Mouse (Mus musculus) ES-E14 (cell line): ENCODE measurements around the gene Olfr209. TPM values are rescaled to one million over a fixed set of nuclear protein-coding genes. Genes with fewer than 3 reads are reported as not detected.

Source experiments
- DNase-seq: peaks from one replicate; pipeline ENCODE4 v3.0.0-alpha.2; 2013; ENCODE audit warnings: low read depth, low spot score
- H3K27ac ChIP-seq: 2 replicates; pipeline ENCODE4 v1.5.1; 2012; ENCODE audit warnings: low read depth, mild to moderate bottlenecking, low read length, moderate library complexity, mixed read lengths; ENCODE audit not compliant: poor library complexity, insufficient read depth, severe bottlenecking
- H3K36me3 ChIP-seq: 2 replicates; pipeline ENCODE4 v1.6.1; 2012; ENCODE audit warnings: mild to moderate bottlenecking, low read length, moderate library complexity, mixed read lengths; ENCODE audit not compliant: control insufficient read depth, poor library complexity, insufficient read depth, severe bottlenecking
- H3K4me1 ChIP-seq, 2 experiments: fragments of 150-350 bp in 1 of 2; sonication (generic) in 1 of 2; 2 replicates each; pipeline ENCODE4 v1.6.1; 2012; ENCODE audit warnings: low read length in 2 of 2, mild to moderate bottlenecking in 1 of 2, mixed read lengths in 1 of 2; ENCODE audit not compliant: control insufficient read depth in 2 of 2, insufficient read depth in 2 of 2, poor library complexity in 1 of 2
- H3K4me3 ChIP-seq, 2 experiments: fragments of 150-350 bp in 1 of 2; sonication (generic) in 1 of 2; 2 replicates each; pipeline ENCODE4 v1.5.1; 2012; ENCODE audit warnings: low read length in 2 of 2, low read depth in 1 of 2, mild to moderate bottlenecking in 1 of 2, mixed read lengths in 1 of 2; ENCODE audit not compliant: insufficient read depth in 1 of 2, poor library complexity in 1 of 2, severe bottlenecking in 1 of 2
- H3K9ac ChIP-seq: 2 replicates; pipeline ENCODE4 v1.6.1; 2012; ENCODE audit warnings: low read depth, mild to moderate bottlenecking, low read length, mixed read lengths; ENCODE audit not compliant: poor library complexity, insufficient read depth, severe bottlenecking
- H3K9me3 ChIP-seq: fragments of 150-350 bp; sonication (generic); 2 replicates; pipeline ENCODE4 v1.6.1; 2012; ENCODE audit warnings: low read depth, mild to moderate bottlenecking, low read length; ENCODE audit not compliant: control insufficient read depth, insufficient read depth
- CHD2 ChIP-seq: IDR thresholded peaks from 2 replicates; pipeline ENCODE4 v1.6.1; 2014; ENCODE audit warnings: mild to moderate bottlenecking, low read depth, low read length, inconsistent platforms
- HCFC1 ChIP-seq: IDR thresholded peaks from 2 replicates; pipeline ENCODE4 v1.6.1; 2012; ENCODE audit warnings: low read length, inconsistent platforms, borderline replicate concordance; ENCODE audit not compliant: insufficient read depth
- MAFK ChIP-seq: IDR thresholded peaks from 2 replicates; pipeline ENCODE4 v1.6.1; 2014; ENCODE audit warnings: mild to moderate bottlenecking, low read depth, low read length, inconsistent platforms; ENCODE audit not compliant: insufficient read depth
- ZC3H11A ChIP-seq: IDR thresholded peaks from 2 replicates; pipeline ENCODE4 v1.6.1; 2012; ENCODE audit warnings: low read depth, mild to moderate bottlenecking, inconsistent platforms, low read length, borderline replicate concordance
- ZNF384 ChIP-seq: IDR thresholded peaks from 2 replicates; pipeline ENCODE4 v1.6.1; 2012; ENCODE audit warnings: low read depth, low read length, inconsistent platforms
- in situ Hi-C, 2 experiments: fragments of 600-800 bp; cut with MboI; formaldehyde crosslinking; loops; one replicate each; pipeline ENCODE4 v1.15.1; 2025; ENCODE audit warnings: low sequenced_read_pairs in 2 of 2, inconsistent platforms in 1 of 2; ENCODE audit not compliant: unreplicated experiment in 2 of 2
- total RNA-seq: library from RNA; depleted of rRNA; stranded (reverse); fragments of 300-350 nt; gene quantifications from 2 replicates; pipeline ENCODE4 v1.2.3, GENCODE M21; 2012

Gene Olfr209
- total RNA-seq, 1 experiment, result not detected

- no peak for DNase-seq
- Histone ChIP-seq H3K36me3 (no peaks in the 10 kb centered on the region), H3K4me1 (no peaks in the 10 kb centered on the region), H3K4me3 (no peak overlapping the region), H3K9ac (no peak overlapping the region), H3K27ac (no peak overlapping the region), H3K9me3 (no peaks in the 10 kb centered on the region)
- in situ Hi-C loops, result no loop called here
- no peak for TF ChIP-seq ZNF384
- no peak for TF ChIP-seq MAFK
- no peak for TF ChIP-seq CHD2
- TF ChIP-seq ZC3H11A, result no peak
- TF ChIP-seq HCFC1, result no peak
Measured at GRCm38 (mm10) chr16:59404798-59405197, 41.0 kb upstream of the Olfr209 start.

GRCm38 (mm10) chr16:59403684-59404083 is 39.9 kb upstream of the Olfr209 start:
- DNase-seq, result peak; percentile 29
- in situ Hi-C loops, result no loop called here
- TF ChIP-seq HCFC1 (no peak), ZC3H11A (peak; percentile 65; the same call in 1 of the 2 replicates), CHD2 (no peak)

GRCm38 (mm10) chr16:59401985-59402384 is 38.2 kb upstream of the Olfr209 start:
- Histone ChIP-seq H3K4me1 (no peaks in the 10 kb centered on the region), H3K27ac (no peak overlapping the region), H3K36me3 (no peaks in the 10 kb centered on the region), H3K9me3 (no peaks in the 10 kb centered on the region), H3K9ac (no peak overlapping the region), H3K4me3 (no peak overlapping the region)
- in situ Hi-C loops, result no loop called here
- TF ChIP-seq ZNF384 (no peak), CHD2 (no peak), MAFK (no peak), ZC3H11A (no peak), HCFC1 (no peak)
- no peak for DNase-seq

More at GRCm38 (mm10) chr16:59403684-59404083, 39.9 kb upstream of the Olfr209 start:
- Histone ChIP-seq H3K9me3 (no peaks in the 10 kb centered on the region), H3K36me3 (no peaks in the 10 kb centered on the region), H3K9ac (no peak overlapping the region), H3K27ac (no peak overlapping the region), H3K4me3 (no peak overlapping the region), H3K4me1 (no peaks in the 10 kb centered on the region)

GRCm38 (mm10) chr16:59401102-59401501 is 37.3 kb upstream of the Olfr209 start:
- no peak overlapping the region for H3K9ac ChIP-seq
- no peak for DNase-seq
- in situ Hi-C loops, result no loop called here
- H3K4me3 ChIP-seq, result no peak overlapping the region
- no peaks in the 10 kb centered on the region for H3K9me3 ChIP-seq
- TF ChIP-seq HCFC1 (no peak), CHD2 (no peak), ZC3H11A (no peak), ZNF384 (no peak), MAFK (no peak)
- no peaks in the 10 kb centered on the region for H3K4me1 ChIP-seq
- H3K36me3 ChIP-seq, result no peaks in the 10 kb centered on the region
- H3K27ac ChIP-seq, result no peak overlapping the region

- H3K27ac ChIP-seq, result no peak overlapping the region
- no peak for DNase-seq
- no peak overlapping the region for H3K9ac ChIP-seq
- no peaks in the 10 kb centered on the region for H3K4me1 ChIP-seq
- in situ Hi-C loops, result no loop called here
- no peaks in the 10 kb centered on the region for H3K36me3 ChIP-seq
- H3K9me3 ChIP-seq, result no peaks in the 10 kb centered on the region
- H3K4me3 ChIP-seq, result no peak overlapping the region
- no peak for TF ChIP-seq ZC3H11A
- TF ChIP-seq HCFC1, result no peak
- TF ChIP-seq MAFK, result no peak
Measured at GRCm38 (mm10) chr16:59393300-59393699, 29.5 kb upstream of the Olfr209 start.
